Mouse (Mus musculus): Measurements from ENCODE around the gene Kctd11. TPM values are rescaled to one million over a fixed set of nuclear protein-coding genes. Genes with fewer than 3 reads are reported as not detected.
"Not testable (repeated sequence)": the region's sequence is repeated elsewhere in the genome, so short reads cannot be mapped to it uniquely, and the experiment has no call there.

The Kctd11 gene
- total RNA-seq, 2 experiments from 2014 or later, result 3.3 TPM

GRCm38 (mm10) chr11:69881787-69882670, 823 bp upstream of the Kctd11 start:
- no peak for DNase-seq

- DNase-seq, result peak; percentile 82
Observed at GRCm38 (mm10) chr11:69880506-69880852, 727 bp downstream of the Kctd11 start.

- DNase-seq, result no peak
Observed at GRCm38 (mm10) chr11:69879711-69880110, 1.5 kb downstream of the Kctd11 start.

- no peak for DNase-seq
Observed at GRCm38 (mm10) chr11:69878952-69879351, 2.3 kb downstream of the Kctd11 start.

GRCm38 (mm10) chr11:69878399-69878798, 2.8 kb downstream of the Kctd11 start:
- no peak for DNase-seq

GRCm38 (mm10) chr11:69877878-69878277, 3.3 kb downstream of the Kctd11 start, which contains the start of gene Tmem95:
Gene Tmem95 (minus strand): TSS chr11:69878018.
- peak; percentile 23 for DNase-seq

GRCm38 (mm10) chr11:69876867-69877266, 4.3 kb downstream of the Kctd11 start:
- peak; percentile 95 for DNase-seq

GRCm38 (mm10) chr11:69876186-69876585, 5.0 kb downstream of the Kctd11 start:
- DNase-seq, result peak; percentile 73

GRCm38 (mm10) chr11:69872451-69872850, 8.8 kb downstream of the Kctd11 start:
- no peak for DNase-seq

- no peak for DNase-seq
Observed at GRCm38 (mm10) chr11:69871822-69872221, 9.4 kb downstream of the Kctd11 start.

GRCm38 (mm10) chr11:69870289-69871069, 10.7 kb downstream of the Kctd11 start:
- DNase-seq, result no peak

GRCm38 (mm10) chr11:69867335-69867734, 13.9 kb downstream of the Kctd11 start:
- no peak for DNase-seq

- DNase-seq, result no peak
Observed at GRCm38 (mm10) chr11:69865561-69865960, 15.6 kb downstream of the Kctd11 start.

- DNase-seq, result no peak
Observed at GRCm38 (mm10) chr11:69864138-69864860, 16.9 kb downstream of the Kctd11 start.

GRCm38 (mm10) chr11:69863729-69864128, 17.5 kb downstream of the Kctd11 start:
- not testable (repeated sequence) for DNase-seq

GRCm38 (mm10) chr11:69858113-69858998, 22.9 kb downstream of the Kctd11 start, which contains the start of gene Tnk1:
Gene Tnk1 (minus strand): TSS chr11:69858730.
- DNase-seq, result no peak

GRCm38 (mm10) chr11:69855347-69855746, 25.9 kb downstream of the Kctd11 start:
- DNase-seq, result peak; percentile 63

- no peak for DNase-seq
Observed at GRCm38 (mm10) chr11:69854680-69855079, 26.5 kb downstream of the Kctd11 start.

GRCm38 (mm10) chr11:69853994-69854393, 27.2 kb downstream of the Kctd11 start:
- no peak for DNase-seq

- no peak for DNase-seq
Observed at GRCm38 (mm10) chr11:69850754-69851153, 30.5 kb downstream of the Kctd11 start.

- DNase-seq, result no peak
Observed at GRCm38 (mm10) chr11:69849884-69850283, 31.3 kb downstream of the Kctd11 start.

- DNase-seq, result no peak
Observed at GRCm38 (mm10) chr11:69849128-69849527, 32.1 kb downstream of the Kctd11 start.

Measured in heart, postnatal 4 days (tissue).